Mouse (Mus musculus) adrenal gland, adult 8-10 months (tissue): ENCODE results near the gene Nt5dc3. TPM values are rescaled to one million over a fixed set of nuclear protein-coding genes. Genes with fewer than 3 reads are reported as not detected.

Experiments used
- DNase-seq: peaks from one replicate; pipeline ENCODE4 v3.0.0; 2022
- total RNA-seq, 4 experiments: library from RNA; stranded (reverse); gene quantifications; 2 replicates each; pipeline ENCODE4 v1.2.4; 2022

Gene Nt5dc3
- total RNA-seq, 4 experiments from 2014 or later: 44.4 to 80.1 (median 57.1) TPM

GRCm38 (mm10) chr10:86779816-86780500 is 1.2 kb downstream of the Nt5dc3 start:
- DNase-seq: no peak

GRCm38 (mm10) chr10:86781641-86782040 is 2.8 kb downstream of the Nt5dc3 start:
- no peak for DNase-seq

- no peak for DNase-seq
Observed at GRCm38 (mm10) chr10:86782656-86783055, 3.9 kb downstream of the Nt5dc3 start.

- no peak for DNase-seq
Observed at GRCm38 (mm10) chr10:86783561-86783960, 4.8 kb downstream of the Nt5dc3 start.

DNA sequence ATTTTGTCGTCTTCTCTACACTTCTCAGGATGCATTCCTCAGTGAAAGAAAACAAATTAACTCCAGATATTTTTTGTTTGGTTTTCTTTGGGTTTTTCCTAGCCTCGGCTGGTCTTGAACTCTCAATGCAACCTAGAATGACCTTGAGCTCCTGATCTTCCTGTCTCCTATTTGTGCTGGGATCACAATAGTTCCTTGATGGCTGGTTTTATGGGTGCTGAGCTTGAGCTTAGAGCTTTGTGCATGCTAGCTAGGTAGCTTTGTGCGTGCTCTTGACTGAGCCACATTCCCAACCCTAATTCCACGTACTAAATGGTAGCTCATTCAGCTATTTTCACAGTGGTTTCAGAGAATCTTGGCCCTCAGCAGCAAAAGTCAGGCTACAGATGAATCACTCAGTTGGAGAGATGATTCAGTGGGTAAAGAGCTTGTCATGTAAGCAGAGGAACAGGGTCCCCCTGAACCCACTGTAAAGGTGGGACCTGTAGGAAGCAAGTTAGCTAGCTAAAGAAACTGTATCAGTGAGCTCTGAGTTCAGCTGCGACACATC is 5.4 kb downstream of the Nt5dc3 start:
- DNase-seq: no peak

DNA sequence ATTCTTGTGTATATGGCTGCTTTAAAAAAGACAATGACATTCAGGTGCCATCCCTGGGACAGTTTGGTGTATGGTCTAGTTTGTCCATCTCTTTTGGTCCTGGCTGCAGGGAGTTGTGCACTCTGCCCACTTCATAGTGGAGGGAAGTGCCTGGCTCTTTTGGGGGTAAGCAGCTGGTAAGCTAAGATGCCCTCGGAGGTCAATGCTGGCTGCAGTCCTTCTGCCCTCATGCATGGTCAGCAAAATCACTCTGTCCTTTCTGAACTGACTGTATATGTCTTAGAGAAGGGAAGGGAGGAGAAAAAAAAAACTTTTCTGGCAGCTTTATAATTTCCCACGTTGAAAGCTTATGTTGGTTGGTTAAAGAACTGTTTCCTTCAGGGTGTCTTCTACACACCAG is 6.6 kb downstream of the Nt5dc3 start:
- DNase-seq: no peak

- no peak for DNase-seq
Observed at GRCm38 (mm10) chr10:86786083-86786482, 7.3 kb downstream of the Nt5dc3 start.

- no peak for DNase-seq
Observed at GRCm38 (mm10) chr10:86788193-86788592, 9.4 kb downstream of the Nt5dc3 start.

- no peak for DNase-seq
Observed at GRCm38 (mm10) chr10:86789146-86789672, 10.4 kb downstream of the Nt5dc3 start.

GRCm38 (mm10) chr10:86791507-86792184 is 12.8 kb downstream of the Nt5dc3 start:
- no peak for DNase-seq

DNA sequence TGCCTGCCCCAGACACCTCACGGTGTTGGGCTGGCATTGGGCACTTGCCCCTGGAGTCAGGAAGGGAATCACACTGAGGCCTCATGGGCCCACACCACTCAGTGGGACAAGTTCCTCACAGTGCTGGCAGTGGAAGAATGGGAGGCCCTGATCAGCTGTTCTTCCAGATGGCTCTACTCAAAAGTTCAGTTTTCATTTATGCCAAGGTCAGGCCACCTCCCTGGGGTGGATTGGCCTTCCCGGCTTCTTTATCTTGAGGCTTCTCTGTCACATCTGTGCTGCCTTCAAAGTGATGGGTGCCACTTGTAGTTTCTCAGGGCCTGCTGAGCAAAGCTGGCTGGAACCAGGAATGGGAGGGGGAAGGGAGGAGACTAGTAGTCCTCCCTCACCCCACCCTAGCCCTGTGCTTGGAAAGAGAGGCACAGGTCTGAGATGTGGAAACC is 14.7 kb downstream of the Nt5dc3 start:
- peak; percentile 68 for DNase-seq

DNA sequence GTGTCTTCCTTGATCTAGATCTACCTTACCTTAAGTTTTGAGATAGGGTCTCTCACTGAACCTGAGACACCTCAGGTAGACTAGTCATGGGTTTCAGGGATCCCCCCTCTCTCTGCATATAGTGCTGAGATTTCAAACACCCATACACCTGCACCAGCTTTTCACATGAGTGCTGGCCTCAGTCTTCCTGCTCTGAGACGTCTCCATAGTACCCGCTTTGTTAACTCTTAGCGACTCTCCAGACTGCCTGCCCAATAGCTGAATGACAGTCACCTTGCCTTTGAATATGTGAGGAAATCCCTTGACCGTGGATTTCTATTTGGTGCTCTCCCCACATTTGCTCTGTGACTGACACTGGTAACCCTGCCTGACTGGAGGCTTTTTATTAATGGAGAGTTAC is 15.4 kb downstream of the Nt5dc3 start:
- DNase-seq: no peak

GRCm38 (mm10) chr10:86794794-86795535 is 16.2 kb downstream of the Nt5dc3 start:
- no peak for DNase-seq

- DNase-seq: no peak
Observed at GRCm38 (mm10) chr10:86796073-86796741, 17.4 kb downstream of the Nt5dc3 start.

DNA sequence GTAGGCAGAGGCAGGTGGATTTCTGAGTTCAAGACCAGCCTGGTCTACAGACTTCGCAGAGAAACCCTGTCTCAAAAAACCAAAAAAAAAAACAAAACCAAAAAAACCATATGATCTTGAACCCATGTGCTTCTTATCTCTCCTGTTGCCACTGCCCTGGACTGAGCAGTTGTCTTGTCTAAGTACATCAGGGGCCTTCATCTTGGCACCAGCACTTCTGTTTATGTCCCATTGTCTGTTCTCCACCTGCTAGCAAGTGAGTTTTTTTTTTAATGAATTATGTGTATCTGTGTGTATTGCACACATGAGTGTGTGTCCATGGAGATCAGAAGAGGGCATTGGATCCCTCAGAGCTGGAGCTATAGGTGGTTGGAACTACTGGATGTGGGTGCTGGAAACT is 28.6 kb downstream of the Nt5dc3 start:
- no peak for DNase-seq

GRCm38 (mm10) chr10:86808013-86808758 is 29.4 kb downstream of the Nt5dc3 start:
- no peak for DNase-seq

GRCm38 (mm10) chr10:86810000-86810399 is 31.2 kb downstream of the Nt5dc3 start:
- no peak for DNase-seq

DNA sequence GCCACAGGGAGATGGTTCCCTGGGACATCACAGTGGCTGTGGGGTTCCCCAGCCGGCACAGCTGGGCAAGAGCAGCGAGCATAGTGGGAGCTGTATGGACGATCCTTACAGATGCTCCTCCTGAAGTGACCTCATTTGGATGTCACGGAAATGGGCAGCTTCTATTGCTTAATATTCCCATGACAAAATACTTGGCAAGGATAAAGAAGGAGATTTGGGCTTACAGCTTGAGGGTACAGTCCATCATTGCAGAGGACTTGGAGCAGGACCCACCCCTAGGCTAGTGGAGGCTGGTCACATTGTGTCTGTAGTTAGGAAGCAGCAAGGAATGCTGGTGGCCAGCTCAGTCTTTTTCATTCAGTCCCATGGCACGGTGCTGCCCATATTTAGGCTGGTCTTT is 31.8 kb downstream of the Nt5dc3 start:
- DNase-seq: no peak

- peak; percentile 69 for DNase-seq
Observed at GRCm38 (mm10) chr10:86814292-86815131, 35.7 kb downstream of the Nt5dc3 start.

DNA sequence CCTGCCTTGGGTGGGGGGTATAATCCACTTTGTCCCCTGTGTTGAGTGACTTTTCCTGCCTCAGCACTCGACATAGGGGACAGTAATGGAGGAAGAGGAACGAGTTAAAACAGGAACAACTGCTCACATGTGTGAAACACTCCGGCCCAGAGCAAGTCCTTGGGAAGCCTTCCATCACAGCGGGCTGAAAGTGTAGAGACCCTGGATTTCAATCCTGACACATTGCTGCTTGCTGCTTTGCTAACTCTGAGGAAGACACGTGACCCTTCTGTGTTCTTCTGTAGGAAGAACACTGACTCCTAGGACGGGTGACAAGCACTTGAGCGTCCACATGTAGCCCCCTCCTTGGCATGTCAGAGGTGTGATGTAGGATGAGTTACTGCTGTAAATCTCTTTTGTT is 36.3 kb downstream of the Nt5dc3 start:
- no peak for DNase-seq
